Mouse (Mus musculus) adrenal gland, adult 2 months (tissue): ENCODE measurements around the gene Pcsk6. TPM values are rescaled to one million over a fixed set of nuclear protein-coding genes. Genes with fewer than 3 reads are reported as not detected.
"Not testable (repeated sequence)": the region's sequence is repeated elsewhere in the genome, so short reads cannot be mapped to it uniquely, and the experiment has no call there.

Experiments used
- DNase-seq: peaks from one replicate; pipeline ENCODE4 v3.0.0; 2021
- long read RNA-seq: library from polyadenylated mRNA; stranded (forward); transcript quantifications from one replicate; pipeline ENCODE4 v2.0.0, GENCODE M21; 2021
- polyA plus RNA-seq: library from polyadenylated mRNA; depleted of rRNA; stranded (reverse); fragments of >200 nt; gene quantifications from 2 replicates; pipeline ENCODE4 v1.2.3, GENCODE M21; 2012; rRNA removed
- total RNA-seq, 2 experiments: library from RNA; stranded (reverse); gene quantifications; 2 replicates each; pipeline ENCODE4 v1.2.3; 2021

Pcsk6 gene
- total RNA-seq (10 to 100 TPM; 23.0 to 34.8 TPM), polyA plus RNA-seq (7.0 and 9.8 TPM in 2 replicates)
- long read RNA-seq, full-length matches to known transcripts: 11 of 14 reads
- long read RNA-seq, partial matches to known transcripts: 3 of 14 reads
- long read RNA-seq, other reads (novel, unspliced or antisense): 0 of 14 reads

GRCm38 (mm10) chr7:65861591-65862472, at the start of gene Pcsk6:
TSS of gene Pcsk6 (plus strand) at chr7:65861734.
- DNase-seq: peak; percentile 61

- no peak for DNase-seq
These were observed 47.8 kb upstream of the Pcsk6 start for GRCm38 (mm10) chr7:65813611-65814212.

GRCm38 (mm10) chr7:65817564-65817963, 44.0 kb upstream of the Pcsk6 start:
- no peak for DNase-seq

GRCm38 (mm10) chr7:65820391-65820790, 41.1 kb upstream of the Pcsk6 start:
- DNase-seq: no peak

- not testable (repeated sequence) for DNase-seq
These were observed 39.6 kb upstream of the Pcsk6 start for GRCm38 (mm10) chr7:65821901-65822300.

- DNase-seq: peak; percentile 29
These were observed 38.9 kb upstream of the Pcsk6 start for GRCm38 (mm10) chr7:65822506-65823119.

GRCm38 (mm10) chr7:65839756-65840155, 21.8 kb upstream of the Pcsk6 start:
- DNase-seq: no peak

GRCm38 (mm10) chr7:65843210-65843609, 18.3 kb upstream of the Pcsk6 start:
- no peak for DNase-seq

- DNase-seq: no peak
These were observed 553 bp upstream of the Pcsk6 start for GRCm38 (mm10) chr7:65860981-65861380.

- DNase-seq: peak; percentile 44
These were observed 1.1 kb downstream of the Pcsk6 start for GRCm38 (mm10) chr7:65862473-65863176.

GRCm38 (mm10) chr7:65869173-65869572, 7.6 kb downstream of the Pcsk6 start:
- no peak for DNase-seq

GRCm38 (mm10) chr7:65869794-65870193, 8.3 kb downstream of the Pcsk6 start:
- DNase-seq: no peak

- no peak for DNase-seq
These were observed 8.7 kb downstream of the Pcsk6 start for GRCm38 (mm10) chr7:65870227-65870626.

- no peak for DNase-seq
These were observed 9.5 kb downstream of the Pcsk6 start for GRCm38 (mm10) chr7:65870928-65871580.

GRCm38 (mm10) chr7:65871851-65872250, 10.3 kb downstream of the Pcsk6 start:
- DNase-seq: no peak

GRCm38 (mm10) chr7:65873176-65873845, 11.8 kb downstream of the Pcsk6 start:
- peak; percentile 56 for DNase-seq

- no peak for DNase-seq
These were observed 12.4 kb downstream of the Pcsk6 start for GRCm38 (mm10) chr7:65873902-65874301.

- DNase-seq: no peak
These were observed 15.1 kb downstream of the Pcsk6 start for GRCm38 (mm10) chr7:65876596-65876995.

GRCm38 (mm10) chr7:65878234-65878633, 16.7 kb downstream of the Pcsk6 start:
- DNase-seq: no peak

GRCm38 (mm10) chr7:65879330-65879729, 17.8 kb downstream of the Pcsk6 start:
- DNase-seq: peak; percentile 56
